Mouse (Mus musculus) hindbrain, embryonic 16.5 days (tissue): Measurements from ENCODE around the gene Mllt10. TPM values are rescaled to one million over a fixed set of nuclear protein-coding genes. Genes with fewer than 3 reads are reported as not detected.
"Not testable (repeated sequence)": the region's sequence is repeated elsewhere in the genome, so short reads cannot be mapped to it uniquely, and the experiment has no call there.

Experiments
- ATAC-seq: fragments of 200-750 bp; cut with Nextera tagmentation; 2 replicates; pipeline ENCODE4 v1.8.0; 2017; ENCODE audit warnings: moderate TSS enrichment, moderate library complexity
- H3K27ac ChIP-seq: fragments of 300-500 bp; sonication (generic); 2 replicates; pipeline ENCODE4 v1.5.1; 2014; ENCODE audit warnings: low read depth, mild to moderate bottlenecking, control low read depth, low read length, moderate library complexity
- H3K27me3 ChIP-seq: fragments of 300-500 bp; sonication (generic); replicated peaks from 2 replicates; pipeline ENCODE4 v1.6.1; 2014; ENCODE audit warnings: low read length; ENCODE audit not compliant: control insufficient read depth, insufficient read depth
- H3K36me3 ChIP-seq: fragments of 300-500 bp; sonication (generic); 2 replicates; pipeline ENCODE4 v1.6.1; 2014; ENCODE audit warnings: mild to moderate bottlenecking, low read length, moderate library complexity, mixed read lengths; ENCODE audit not compliant: control insufficient read depth, insufficient read depth
- H3K4me1 ChIP-seq: fragments of 300-500 bp; sonication (generic); 2 replicates; pipeline ENCODE4 v1.6.1; 2014; ENCODE audit warnings: low read depth, low read length; ENCODE audit not compliant: control insufficient read depth, insufficient read depth
- H3K4me2 ChIP-seq: fragments of 300-500 bp; sonication (generic); 2 replicates; pipeline ENCODE4 v1.6.1; 2014; ENCODE audit warnings: mild to moderate bottlenecking, low read length, control low read depth, moderate library complexity
- H3K4me3 ChIP-seq: fragments of 300-500 bp; sonication (generic); 2 replicates; pipeline ENCODE4 v1.5.1; 2014; ENCODE audit warnings: mild to moderate bottlenecking, low read length, control low read depth, moderate library complexity
- H3K9ac ChIP-seq: fragments of 300-500 bp; sonication (generic); 2 replicates; pipeline ENCODE4 v1.6.1; 2014; ENCODE audit warnings: low read depth, mild to moderate bottlenecking, control low read depth, low read length, moderate library complexity
- H3K9me3 ChIP-seq: fragments of 300-500 bp; sonication (generic); 2 replicates; pipeline ENCODE4 v1.6.1; 2014; ENCODE audit warnings: mild to moderate bottlenecking, low read length, moderate library complexity; ENCODE audit not compliant: control insufficient read depth
- WGBS: fragments of 180-500 bp; shearing (Covaris S2); extraction: QIAGEN DNeasy Blood & Tissue Kit; methylation state at CpG from one replicate; pipeline ENCODE4 v1.1.7; 2014; 5-methylcytosine and 5-hydroxymethylcytosine counted together
- polyA plus RNA-seq: library from polyadenylated mRNA; unstranded; fragments of >200 nt; fragmentation: Nextera tagmentation; extraction: Ambion mirVana; gene quantifications from 2 replicates; pipeline ENCODE4 v1.2.1, GENCODE M21; 2015

Gene Mllt10
- polyA plus RNA-seq, 1 experiment from 2014 or later: 42.9 TPM

DNA sequence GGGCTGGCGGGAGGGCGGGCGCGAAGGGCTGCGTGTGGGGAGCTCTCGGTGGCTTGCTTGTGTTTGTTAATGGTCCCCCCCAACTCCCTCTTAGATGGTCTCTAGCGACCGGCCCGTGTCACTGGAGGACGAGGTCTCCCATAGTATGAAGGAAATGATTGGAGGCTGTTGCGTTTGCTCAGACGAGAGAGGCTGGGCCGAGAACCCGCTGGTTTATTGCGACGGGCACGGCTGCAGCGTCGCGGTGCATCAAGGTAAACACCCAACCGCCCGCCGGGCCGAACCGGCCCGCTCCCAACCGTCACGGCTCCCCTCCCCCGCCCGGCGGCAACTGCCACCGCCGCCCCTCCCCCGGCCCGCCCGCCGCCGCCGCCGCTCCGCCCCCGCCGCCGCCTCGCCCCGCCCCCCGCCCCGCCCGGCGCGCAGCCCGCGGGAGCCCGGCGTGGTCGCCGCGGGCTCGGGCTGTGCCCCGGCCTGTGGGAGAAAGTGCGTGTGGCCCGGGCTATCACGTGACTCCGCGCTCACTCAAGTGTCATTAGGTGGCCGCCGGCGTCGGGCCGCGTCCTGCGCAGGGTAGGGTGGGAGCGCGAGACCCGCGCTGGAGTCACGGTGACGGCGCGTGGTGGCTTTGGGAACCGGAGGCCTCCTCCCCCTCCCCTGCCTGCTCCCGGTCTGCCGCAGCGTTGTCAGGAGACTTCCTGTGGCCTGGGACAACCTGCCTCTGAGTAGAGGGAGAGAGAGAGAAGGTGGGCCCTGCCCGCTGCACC lies 10.1 kb downstream of the Mllt10 start:
- H3K9ac ChIP-seq: peak overlapping the region; percentile 98
- H3K36me3 ChIP-seq: peaks cover 4% of the 10 kb centered on the region; the same call in 1 of the 2 replicates
- H3K27ac ChIP-seq: peak overlapping the region; percentile 99
- peaks cover 8% of the 10 kb centered on the region for H3K4me1 ChIP-seq
- ATAC-seq: peak; percentile 69
- H3K27me3 ChIP-seq: no peaks in the 10 kb centered on the region
- WGBS: under 1% methylated on average over 47 of the region's 85 CpGs
- no peaks in the 10 kb centered on the region for H3K9me3 ChIP-seq
- peak overlapping the region; percentile 88 for H3K4me3 ChIP-seq
- H3K4me2 ChIP-seq: peak overlapping the region; percentile 90

DNA sequence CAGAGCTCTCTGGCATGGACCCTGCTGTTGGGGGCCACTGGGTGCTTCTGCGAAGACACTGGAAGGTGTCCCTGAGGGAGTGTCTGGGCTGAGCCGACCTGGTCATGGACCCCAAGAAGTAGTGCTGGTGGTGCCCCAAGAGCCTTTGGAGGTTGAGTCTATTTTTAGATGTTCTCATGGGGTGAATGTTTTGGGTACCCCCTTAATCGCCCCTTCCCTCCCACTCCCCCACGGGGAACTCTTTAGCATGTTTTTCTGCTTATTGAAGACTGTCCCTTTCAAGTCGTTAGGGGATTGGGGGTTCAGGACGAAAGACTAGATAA lies 10.6 kb downstream of the Mllt10 start:
- WGBS: 5% methylated on average over 6 of the region's 6 CpGs
- H3K4me3 ChIP-seq: peak overlapping the region; percentile 88
- H3K9ac ChIP-seq: peak overlapping the region; percentile 98
- peak; percentile 19; the same call in 1 of the 2 replicates for ATAC-seq
- peak overlapping the region; percentile 99 for H3K27ac ChIP-seq
- no peaks in the 10 kb centered on the region for H3K27me3 ChIP-seq
- peak overlapping the region; percentile 90 for H3K4me2 ChIP-seq
- peaks cover 4% of the 10 kb centered on the region; the same call in 1 of the 2 replicates for H3K36me3 ChIP-seq
- peaks cover 8% of the 10 kb centered on the region for H3K4me1 ChIP-seq
- no peaks in the 10 kb centered on the region for H3K9me3 ChIP-seq

DNA sequence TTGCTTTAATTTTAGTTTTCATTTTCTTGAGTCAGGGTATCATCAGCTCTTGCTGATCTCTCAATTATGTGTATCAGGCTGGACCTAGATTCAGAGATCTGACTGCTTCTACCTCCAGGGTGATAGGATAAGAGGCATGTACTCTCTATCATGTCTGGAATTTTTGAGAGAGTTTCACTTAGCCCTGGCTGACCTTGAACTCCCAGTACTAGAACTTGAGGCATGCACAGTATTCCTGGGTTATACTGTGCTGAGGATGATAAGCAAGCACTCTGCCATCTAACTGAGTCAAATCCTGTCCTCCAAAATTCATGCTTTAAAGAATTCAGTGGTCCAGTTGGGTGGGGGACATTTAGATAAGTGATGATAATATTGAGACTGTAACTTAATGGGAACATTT lies 11.4 kb downstream of the Mllt10 start:
- no peak for ATAC-seq
- no peak overlapping the region for H3K9ac ChIP-seq
- no peaks in the 10 kb centered on the region for H3K9me3 ChIP-seq
- H3K27ac ChIP-seq: no peak overlapping the region
- peaks cover 4% of the 10 kb centered on the region; the same call in 1 of the 2 replicates for H3K36me3 ChIP-seq
- H3K27me3 ChIP-seq: no peaks in the 10 kb centered on the region
- H3K4me1 ChIP-seq: peaks cover 8% of the 10 kb centered on the region
- no peak overlapping the region for H3K4me2 ChIP-seq
- H3K4me3 ChIP-seq: no peak overlapping the region

DNA sequence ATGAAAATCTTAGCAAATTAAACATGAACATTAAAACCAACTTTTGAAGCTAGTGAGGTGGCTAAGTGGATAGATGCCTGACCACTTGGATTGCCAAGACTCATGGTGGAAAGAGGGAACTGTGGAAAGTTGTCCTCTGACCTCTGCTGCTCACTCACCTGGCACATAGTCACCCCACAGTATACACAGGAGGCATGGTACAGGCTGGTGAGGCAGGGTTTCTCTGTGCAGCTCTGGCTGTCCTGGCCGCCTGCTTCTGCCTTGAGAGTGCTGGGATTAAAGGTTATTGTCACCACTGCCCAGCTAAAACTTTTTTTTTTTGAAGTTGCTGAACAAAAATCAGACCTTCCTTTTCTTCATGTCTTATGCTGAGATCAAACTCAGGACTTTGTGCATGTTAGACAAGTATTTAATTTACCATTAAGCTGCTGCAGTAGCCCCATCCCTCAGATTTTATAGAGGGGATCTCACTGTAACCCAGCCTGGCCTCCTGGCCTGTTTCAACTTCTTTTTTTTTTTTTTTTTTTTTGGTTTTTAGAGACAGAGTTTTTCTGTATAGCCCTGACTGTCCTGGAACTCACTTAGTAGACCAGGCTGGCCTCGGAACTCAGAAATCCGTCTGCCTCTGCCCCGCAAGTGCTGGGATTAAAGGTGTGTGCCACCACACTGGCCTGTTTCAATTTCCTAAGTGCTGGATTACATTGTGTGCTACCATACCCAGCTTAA lies 13.2 kb downstream of the Mllt10 start:
- no peaks in the 10 kb centered on the region for H3K27me3 ChIP-seq
- no peak overlapping the region for H3K27ac ChIP-seq
- H3K4me2 ChIP-seq: no peak overlapping the region
- H3K4me3 ChIP-seq: no peak overlapping the region
- 88% methylated on average over 4 of the region's 4 CpGs for WGBS
- no peak overlapping the region for H3K9ac ChIP-seq
- no peaks in the 10 kb centered on the region for H3K9me3 ChIP-seq
- peaks cover 4% of the 10 kb centered on the region; the same call in 1 of the 2 replicates for H3K36me3 ChIP-seq
- ATAC-seq: no peak
- peaks cover 8% of the 10 kb centered on the region for H3K4me1 ChIP-seq

DNA sequence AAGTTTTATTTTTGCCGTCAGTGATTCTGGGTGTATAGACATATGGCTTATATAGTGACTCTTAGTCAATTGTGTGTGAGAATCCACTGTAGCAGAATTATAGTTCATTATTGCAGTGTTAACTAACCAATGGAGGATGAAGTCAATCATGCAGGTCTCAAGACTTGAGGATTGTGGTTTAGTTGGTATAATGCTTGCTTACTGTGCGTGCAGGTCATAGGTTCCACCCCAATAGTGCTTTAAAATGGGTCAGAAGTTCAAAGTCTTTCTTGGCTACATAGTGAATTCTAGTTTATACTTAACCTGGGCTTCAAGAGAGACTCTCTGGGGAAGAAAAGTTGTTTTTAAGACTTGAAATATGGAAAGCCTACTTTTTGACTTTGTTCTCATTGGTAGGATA lies 16.9 kb downstream of the Mllt10 start:
- no peak overlapping the region for H3K4me2 ChIP-seq
- H3K27ac ChIP-seq: no peak overlapping the region
- H3K4me3 ChIP-seq: no peak overlapping the region
- no peaks in the 10 kb centered on the region for H3K27me3 ChIP-seq
- no peak overlapping the region for H3K9ac ChIP-seq
- ATAC-seq: no peak
- H3K4me1 ChIP-seq: no peaks in the 10 kb centered on the region
- peaks cover 10% of the 10 kb centered on the region; the same call in 1 of the 2 replicates for H3K36me3 ChIP-seq
- no peaks in the 10 kb centered on the region for H3K9me3 ChIP-seq
- WGBS: 97% methylated on average over 2 of the region's 2 CpGs

DNA sequence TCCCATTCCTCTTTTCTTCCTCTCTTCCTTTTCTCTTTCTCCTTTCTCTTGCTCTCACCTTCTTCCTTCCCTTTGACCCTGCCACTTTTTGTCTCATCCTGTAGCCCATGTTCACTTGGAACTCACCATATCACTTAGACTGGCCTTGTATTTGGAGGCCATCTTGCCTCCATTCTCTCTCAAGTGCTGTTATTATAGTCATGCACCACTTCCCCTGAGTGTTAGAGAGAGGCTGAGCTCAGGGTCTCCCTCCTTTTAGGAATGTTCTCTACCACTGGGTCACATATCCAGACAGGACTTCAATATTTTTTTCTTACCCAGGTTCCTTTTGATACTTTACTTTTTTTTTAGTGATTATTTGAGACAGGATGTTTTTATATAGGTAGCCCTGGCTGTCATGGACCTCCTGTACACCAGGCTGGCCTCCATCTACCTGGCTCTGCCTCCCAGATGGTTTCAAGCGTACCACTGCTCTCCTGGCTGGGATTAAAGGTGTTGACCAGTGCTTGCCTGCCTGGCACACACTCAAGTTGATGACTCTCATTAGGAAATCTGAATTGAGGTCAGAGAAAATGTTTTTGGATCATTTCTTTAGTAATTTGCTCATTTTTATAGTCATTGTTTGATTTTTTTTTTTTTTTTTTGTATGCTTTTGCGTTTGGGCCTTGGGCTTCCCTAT lies 25.3 kb downstream of the Mllt10 start:
- Histone ChIP-seq H3K27me3 (no peaks in the 10 kb centered on the region), H3K4me2 (no peak overlapping the region), H3K4me1 (no peaks in the 10 kb centered on the region), H3K4me3 (no peak overlapping the region), H3K36me3 (peaks cover 10% of the 10 kb centered on the region; the same call in 1 of the 2 replicates), H3K9me3 (no peaks in the 10 kb centered on the region), H3K9ac (no peak overlapping the region), H3K27ac (no peak overlapping the region)
- no peak for ATAC-seq
- 85% methylated on average over 2 of the region's 2 CpGs for WGBS

DNA sequence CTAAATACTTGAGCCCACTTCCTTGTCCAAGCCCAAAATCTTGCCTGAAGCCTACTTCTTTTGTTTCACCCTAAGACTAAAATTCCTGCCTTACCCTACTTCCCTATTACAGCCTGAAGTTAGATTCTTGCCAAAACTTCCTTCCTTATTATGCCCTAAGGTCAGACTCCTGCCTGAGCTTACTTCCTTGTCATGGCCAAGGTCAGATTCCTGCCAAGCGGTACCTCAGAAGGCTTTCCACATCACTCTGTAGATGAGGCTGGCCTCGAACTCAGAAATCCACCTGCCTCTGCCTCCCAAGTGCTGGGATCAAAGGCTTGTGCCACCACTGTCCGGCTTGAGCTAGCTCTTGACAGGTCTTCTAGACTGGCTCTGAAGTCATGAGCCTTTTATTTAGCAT lies 32.7 kb downstream of the Mllt10 start:
- H3K9ac ChIP-seq, H3K4me2 ChIP-seq, H3K4me3 ChIP-seq, H3K9me3 ChIP-seq, H3K27ac ChIP-seq, ATAC-seq, H3K27me3 ChIP-seq, H3K4me1 ChIP-seq: not testable (repeated sequence)
- H3K36me3 ChIP-seq: peaks cover 13% of the 10 kb centered on the region
- WGBS: 94% methylated on average over 3 of the region's 3 CpGs

DNA sequence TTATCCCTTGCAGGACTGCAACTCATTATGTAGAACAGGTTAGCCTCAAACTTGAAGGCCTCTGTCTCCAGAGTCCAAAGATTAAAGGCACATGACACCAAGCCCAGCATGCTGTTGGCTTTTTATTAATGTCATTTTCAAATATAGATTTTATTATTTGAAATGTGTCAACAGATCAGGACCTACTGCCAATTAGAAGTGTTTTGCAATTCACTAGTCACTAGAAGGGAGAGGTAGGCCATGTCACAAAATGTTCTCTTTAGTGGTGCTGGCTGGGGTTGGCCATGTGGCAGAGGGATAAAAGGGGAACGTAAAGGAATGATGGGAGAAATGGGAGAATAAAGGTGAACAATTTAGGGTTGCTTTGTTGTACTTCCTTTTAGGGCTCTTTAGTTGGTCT lies 38.8 kb downstream of the Mllt10 start:
- no peak for ATAC-seq
- Histone ChIP-seq H3K9me3 (no peaks in the 10 kb centered on the region), H3K27me3 (no peaks in the 10 kb centered on the region), H3K36me3 (peaks cover 12% of the 10 kb centered on the region), H3K4me1 (no peaks in the 10 kb centered on the region), H3K4me2 (no peak overlapping the region), H3K27ac (no peak overlapping the region), H3K9ac (no peak overlapping the region), H3K4me3 (no peak overlapping the region)
- WGBS: 98% methylated on average over 1 of the region's 1 CpGs

DNA sequence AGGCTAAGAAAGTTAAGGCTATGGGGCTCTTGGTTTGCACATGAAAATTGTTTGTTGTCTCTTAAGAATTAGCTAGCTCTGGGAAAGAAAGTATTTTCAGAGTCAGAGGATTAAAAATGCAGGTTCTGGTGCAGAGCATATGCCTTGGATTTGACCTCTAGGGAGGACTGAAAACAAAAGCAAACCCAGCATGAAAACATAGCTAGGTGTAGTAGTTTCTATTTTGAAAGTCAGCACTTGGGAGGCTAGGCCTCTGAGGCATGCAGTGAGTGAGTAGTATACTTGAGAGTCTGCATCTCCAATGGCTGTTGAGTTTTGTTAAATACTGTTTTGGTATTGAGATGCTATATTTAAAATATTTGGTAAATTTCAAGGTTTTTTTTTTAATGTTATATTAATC lies 39.3 kb downstream of the Mllt10 start:
- Histone ChIP-seq H3K4me2 (no peak overlapping the region), H3K9ac (no peak overlapping the region), H3K36me3 (peaks cover 12% of the 10 kb centered on the region), H3K27ac (no peak overlapping the region), H3K4me3 (no peak overlapping the region), H3K27me3 (no peaks in the 10 kb centered on the region), H3K4me1 (no peaks in the 10 kb centered on the region), H3K9me3 (no peaks in the 10 kb centered on the region)
- ATAC-seq: no peak
